Mouse (Mus musculus) liver, embryonic 14.5 days (tissue): ENCODE results near the gene Olfr1166. TPM values are rescaled to one million over a fixed set of nuclear protein-coding genes. Genes with fewer than 3 reads are reported as not detected.
"Not testable (repeated sequence)": the region's sequence is repeated elsewhere in the genome, so short reads cannot be mapped to it uniquely, and the experiment has no call there.

Experiments
- ATAC-seq: fragments of 200-750 bp; cut with Nextera tagmentation; 2 replicates; pipeline ENCODE4 v1.8.0; 2017; ENCODE audit warnings: moderate number of reproducible peaks, mild to moderate bottlenecking, moderate library complexity; ENCODE audit not compliant: insufficient read depth
- DNase-seq, 3 experiments: peaks; one replicate each; pipeline ENCODE4 v3.0.0-alpha.2; 2012 to 2013; ENCODE audit warnings: low read depth in 3 of 3, low spot score in 3 of 3
- H3K27ac ChIP-seq: fragments of 300-500 bp; sonication (generic); 2 replicates; pipeline ENCODE4 v1.5.1; 2014; ENCODE audit warnings: moderate library complexity, mild to moderate bottlenecking, control low read depth, inconsistent platforms
- H3K27me3 ChIP-seq: fragments of 300-500 bp; sonication (generic); 2 replicates; pipeline ENCODE4 v1.6.1; 2014; ENCODE audit warnings: mild to moderate bottlenecking, low read length, moderate library complexity; ENCODE audit not compliant: control insufficient read depth, insufficient read depth
- H3K36me3 ChIP-seq: fragments of 300-500 bp; sonication (generic); replicated peaks from 2 replicates; pipeline ENCODE4 v1.6.1; 2014; ENCODE audit warnings: low read depth; ENCODE audit not compliant: control insufficient read depth, insufficient read depth
- H3K4me1 ChIP-seq, 2 experiments: fragments of 200-500 bp in 1 of 2; fragments of 300-500 bp in 1 of 2; sonication (generic) in 1 of 2; replicated peaks; 2 replicates each; pipeline ENCODE4 v1.6.1; 2012 to 2014; ENCODE audit warnings: antibody characterized with exemption in 1 of 2, inconsistent platforms in 1 of 2, low read length in 1 of 2; ENCODE audit not compliant: control insufficient read depth in 2 of 2, insufficient read depth in 2 of 2
- H3K4me2 ChIP-seq: fragments of 300-500 bp; sonication (generic); 2 replicates; pipeline ENCODE4 v1.6.1; 2014; ENCODE audit warnings: low read depth, mild to moderate bottlenecking, control low read depth, moderate library complexity
- H3K4me3 ChIP-seq, 2 experiments: fragments of 200-500 bp in 1 of 2; fragments of 300-500 bp in 1 of 2; sonication (generic) in 1 of 2; 2 replicates each; pipeline ENCODE4 v1.5.1; 2012 to 2014; ENCODE audit warnings: low read depth in 2 of 2, low read length in 2 of 2, mild to moderate bottlenecking in 2 of 2, control low read depth in 1 of 2, inconsistent platforms in 1 of 2, moderate library complexity in 1 of 2; ENCODE audit not compliant: insufficient read depth in 1 of 2
- H3K9ac ChIP-seq: fragments of 300-500 bp; sonication (generic); replicated peaks from 2 replicates; pipeline ENCODE4 v1.6.1; 2014; ENCODE audit warnings: mild to moderate bottlenecking, control low read depth, moderate library complexity
- H3K9me3 ChIP-seq: fragments of 300-500 bp; sonication (generic); 2 replicates; pipeline ENCODE4 v1.6.1; 2016; ENCODE audit warnings: low read length, mixed read lengths; ENCODE audit not compliant: control insufficient read depth
- CTCF ChIP-seq: IDR thresholded peaks from 2 replicates; pipeline ENCODE4 v1.5.1; 2016; ENCODE audit warnings: antibody characterized with exemption, low read depth, control low read depth
- EP300 ChIP-seq: IDR thresholded peaks from 2 replicates; pipeline ENCODE4 v1.6.1; 2016; ENCODE audit warnings: antibody characterized with exemption, low read depth
- WGBS: fragments of 180-500 bp; shearing (Covaris S2); extraction: QIAGEN DNeasy Blood & Tissue Kit; methylation state at CpG from one replicate; pipeline ENCODE4 v1.1.7; 2014; ENCODE audit not compliant: insufficient replicate concordance; 5-methylcytosine and 5-hydroxymethylcytosine counted together
- polyA plus RNA-seq, 2 experiments: library from polyadenylated mRNA; depleted of rRNA in 1 of 2; stranded (reverse) in 1 of 2; unstranded in 1 of 2; fragments of >200 nt; fragmentation: Nextera tagmentation in 1 of 2; extraction: Ambion mirVana in 1 of 2; gene quantifications; 2 replicates each; pipeline versions ENCODE4 v1.2.1 to v1.2.3; 2012 to 2014

Gene Olfr1166
- polyA plus RNA-seq (2012; rRNA removed): not detected in 2 replicates
- not detected in 2 replicates for polyA plus RNA-seq (2014; fragmentation: Nextera tagmentation; extraction: Ambion mirVana)

GRCm38 (mm10) chr2:88128172-88128571 lies at the start of gene Olfr1166:
Olfr1166 (minus strand) TSS chr2:88128272.
- no peak within 1 kb of the TSS for H3K27ac ChIP-seq
- H3K36me3 ChIP-seq: no peaks in the 10 kb centered on the region
- TF ChIP-seq EP300 (no peak), CTCF (no peak)
- H3K4me2 ChIP-seq: no peak within 1 kb of the TSS
- DNase-seq (no peak), ATAC-seq (no peak)
- no peak within 1 kb of the TSS for H3K4me3 ChIP-seq
- H3K27me3 ChIP-seq: no peaks in the 10 kb centered on the region
- 69% methylated on average over 1 of the region's 1 CpGs for WGBS
- no peaks in the 10 kb centered on the region for H3K9me3 ChIP-seq
- no peak within 1 kb of the TSS for H3K9ac ChIP-seq
- H3K4me1 ChIP-seq: no peaks in the 10 kb centered on the region

GRCm38 (mm10) chr2:88155093-88155492 lies 27.0 kb upstream of the Olfr1166 start, which contains the start of gene Olfr1167:
Olfr1167 (minus strand) TSS chr2:88155193.
- not testable (repeated sequence) for H3K36me3 ChIP-seq, H3K4me1 ChIP-seq, H3K9me3 ChIP-seq, H3K27me3 ChIP-seq, ATAC-seq, H3K27ac ChIP-seq, H3K9ac ChIP-seq, H3K4me3 ChIP-seq, DNase-seq, H3K4me2 ChIP-seq
- WGBS: 50% methylated on average over 1 of the region's 1 CpGs

- no peak for DNase-seq
- no peak within 1 kb of the TSS for H3K27ac ChIP-seq
- no peak within 1 kb of the TSS for H3K4me3 ChIP-seq
- 56% methylated on average over 4 of the region's 4 CpGs for WGBS
- no peaks in the 10 kb centered on the region for H3K36me3 ChIP-seq
- no peak for ATAC-seq
- H3K4me2 ChIP-seq: no peak within 1 kb of the TSS
- no peaks in the 10 kb centered on the region for H3K4me1 ChIP-seq
- H3K27me3 ChIP-seq: no peaks in the 10 kb centered on the region
- H3K9me3 ChIP-seq: no peaks in the 10 kb centered on the region
- no peak for TF ChIP-seq EP300
- TF ChIP-seq CTCF: no peak
- no peak within 1 kb of the TSS for H3K9ac ChIP-seq
Measured at GRCm38 (mm10) chr2:88093866-88094265, 34.2 kb downstream of the Olfr1166 start, which contains the start of gene Olfr1164. Olfr1164 (minus strand) TSS chr2:88093966.

Other genes starting within 250 kb of the Olfr1166 start
- gene Olfr1153, start 233.3 kb downstream of the Olfr1166 start, polyA plus RNA-seq (2012; rRNA removed): not detected in 2 replicates
- not detected in 2 replicates for gene Olfr1153, start 233.3 kb downstream of the Olfr1166 start, polyA plus RNA-seq (2014; fragmentation: Nextera tagmentation; extraction: Ambion mirVana)
- not detected in 2 replicates for gene Olfr1154, start 223.1 kb downstream of the Olfr1166 start, polyA plus RNA-seq (2012; rRNA removed)
- gene Olfr1154, start 223.1 kb downstream of the Olfr1166 start, polyA plus RNA-seq (2014; fragmentation: Nextera tagmentation; extraction: Ambion mirVana): not detected in 2 replicates
- not detected in 2 replicates for gene Olfr1155, start 183.1 kb downstream of the Olfr1166 start, polyA plus RNA-seq (2012; rRNA removed)
- gene Olfr1155, start 183.1 kb downstream of the Olfr1166 start, polyA plus RNA-seq (2014; fragmentation: Nextera tagmentation; extraction: Ambion mirVana): not detected in 2 replicates
- gene Olfr1156, start 175.2 kb downstream of the Olfr1166 start, polyA plus RNA-seq (2012; rRNA removed): not detected in 2 replicates
- not detected in 2 replicates for gene Olfr1156, start 175.2 kb downstream of the Olfr1166 start, polyA plus RNA-seq (2014; fragmentation: Nextera tagmentation; extraction: Ambion mirVana)
- not detected in 2 replicates for gene Olfr1157, start 160.0 kb downstream of the Olfr1166 start, polyA plus RNA-seq (2012; rRNA removed)
- gene Olfr1157, start 160.0 kb downstream of the Olfr1166 start, polyA plus RNA-seq (2014; fragmentation: Nextera tagmentation; extraction: Ambion mirVana): not detected in 2 replicates
- not detected in 2 replicates for gene Olfr74, start 153.6 kb downstream of the Olfr1166 start, polyA plus RNA-seq (2012; rRNA removed)
- gene Olfr74, start 153.6 kb downstream of the Olfr1166 start, polyA plus RNA-seq (2014; fragmentation: Nextera tagmentation; extraction: Ambion mirVana): not detected in 2 replicates
- not detected in 2 replicates for gene Olfr1158, start 138.2 kb downstream of the Olfr1166 start, polyA plus RNA-seq (2012; rRNA removed)
- gene Olfr1158, start 138.2 kb downstream of the Olfr1166 start, polyA plus RNA-seq (2014; fragmentation: Nextera tagmentation; extraction: Ambion mirVana): not detected in 2 replicates
- gene Olfr1160, start 120.0 kb downstream of the Olfr1166 start, polyA plus RNA-seq (2012; rRNA removed): not detected in 2 replicates
- not detected in 2 replicates for gene Olfr1160, start 120.0 kb downstream of the Olfr1166 start, polyA plus RNA-seq (2014; fragmentation: Nextera tagmentation; extraction: Ambion mirVana)
- gene Olfr1161, start 105.5 kb downstream of the Olfr1166 start, polyA plus RNA-seq (2012; rRNA removed): not detected in 2 replicates
- gene Olfr1161, start 105.5 kb downstream of the Olfr1166 start, polyA plus RNA-seq (2014; fragmentation: Nextera tagmentation; extraction: Ambion mirVana): not detected in 2 replicates
- gene Olfr73, start 90.6 kb downstream of the Olfr1166 start, polyA plus RNA-seq (2012; rRNA removed): not detected in 2 replicates
- gene Olfr73, start 90.6 kb downstream of the Olfr1166 start, polyA plus RNA-seq (2014; fragmentation: Nextera tagmentation; extraction: Ambion mirVana): not detected in 2 replicates
- not detected in 2 replicates for gene Olfr1162, start 77.1 kb downstream of the Olfr1166 start, polyA plus RNA-seq (2012; rRNA removed)
- gene Olfr1162, start 77.1 kb downstream of the Olfr1166 start, polyA plus RNA-seq (2014; fragmentation: Nextera tagmentation; extraction: Ambion mirVana): not detected in 2 replicates
- not detected in 2 replicates for gene Olfr1163, start 56.4 kb downstream of the Olfr1166 start, polyA plus RNA-seq (2012; rRNA removed)
- gene Olfr1163, start 56.4 kb downstream of the Olfr1166 start, polyA plus RNA-seq (2014; fragmentation: Nextera tagmentation; extraction: Ambion mirVana): not detected in 2 replicates
- gene Olfr1164, start 34.3 kb downstream of the Olfr1166 start, polyA plus RNA-seq (2012; rRNA removed): not detected in 2 replicates
- not detected in 2 replicates for gene Olfr1164, start 34.3 kb downstream of the Olfr1166 start, polyA plus RNA-seq (2014; fragmentation: Nextera tagmentation; extraction: Ambion mirVana)
- gene Olfr1167, start 26.9 kb upstream of the Olfr1166 start, polyA plus RNA-seq (2012; rRNA removed): not detected in 2 replicates
- not detected in 2 replicates for gene Olfr1167, start 26.9 kb upstream of the Olfr1166 start, polyA plus RNA-seq (2014; fragmentation: Nextera tagmentation; extraction: Ambion mirVana)
- gene Olfr1168, start 53.6 kb upstream of the Olfr1166 start, polyA plus RNA-seq (2012; rRNA removed): not detected in 2 replicates
- gene Olfr1168, start 53.6 kb upstream of the Olfr1166 start, polyA plus RNA-seq (2014; fragmentation: Nextera tagmentation; extraction: Ambion mirVana): not detected in 2 replicates
- gene Olfr1170, start 100.1 kb upstream of the Olfr1166 start, polyA plus RNA-seq (2012; rRNA removed): not detected in 2 replicates
- gene Olfr1170, start 100.1 kb upstream of the Olfr1166 start, polyA plus RNA-seq (2014; fragmentation: Nextera tagmentation; extraction: Ambion mirVana): not detected in 2 replicates
- gene Olfr1173, start 151.6 kb upstream of the Olfr1166 start, polyA plus RNA-seq (2012; rRNA removed): not detected in 2 replicates
- gene Olfr1173, start 151.6 kb upstream of the Olfr1166 start, polyA plus RNA-seq (2014; fragmentation: Nextera tagmentation; extraction: Ambion mirVana): not detected in 2 replicates
- not detected in 2 replicates for gene Olfr1174-ps, start 186.9 kb upstream of the Olfr1166 start, polyA plus RNA-seq (2012; rRNA removed)
- gene Olfr1174-ps, start 186.9 kb upstream of the Olfr1166 start, polyA plus RNA-seq (2014; fragmentation: Nextera tagmentation; extraction: Ambion mirVana): not detected in 2 replicates
- gene Olfr1175-ps, start 198.9 kb upstream of the Olfr1166 start, polyA plus RNA-seq (2012; rRNA removed): not detected in 2 replicates
- gene Olfr1175-ps, start 198.9 kb upstream of the Olfr1166 start, polyA plus RNA-seq (2014; fragmentation: Nextera tagmentation; extraction: Ambion mirVana): not detected in 2 replicates
- not detected in 2 replicates for gene Olfr1176, start 208.4 kb upstream of the Olfr1166 start, polyA plus RNA-seq (2012; rRNA removed)
- not detected in 2 replicates for gene Olfr1176, start 208.4 kb upstream of the Olfr1166 start, polyA plus RNA-seq (2014; fragmentation: Nextera tagmentation; extraction: Ambion mirVana)
- not detected in 2 replicates for gene Olfr1177-ps, start 218.2 kb upstream of the Olfr1166 start, polyA plus RNA-seq (2012; rRNA removed)
- gene Olfr1177-ps, start 218.2 kb upstream of the Olfr1166 start, polyA plus RNA-seq (2014; fragmentation: Nextera tagmentation; extraction: Ambion mirVana): not detected in 2 replicates